Mouse (Mus musculus) E14TG2a.4 (cell line): ENCODE data around the gene Dync1i1.

Source experiments
- H3K27me3 ChIP-seq: 2 replicates; pipeline ENCODE4 v1.6.1; 2014; ENCODE audit warnings: low read length, control low read depth; ENCODE audit not compliant: insufficient read depth
- H3K36me3 ChIP-seq: 2 replicates; pipeline ENCODE4 v1.6.1; 2014; ENCODE audit warnings: low read length, control low read depth; ENCODE audit not compliant: insufficient read depth
- H3K4me1 ChIP-seq: replicated peaks from 2 replicates; pipeline ENCODE4 v1.6.1; 2014; ENCODE audit warnings: low read depth, low read length, control low read depth
- H3K4me3 ChIP-seq: replicated peaks from 2 replicates; pipeline ENCODE4 v1.5.1; 2014; ENCODE audit warnings: mild to moderate bottlenecking, low read length
- H3K9me3 ChIP-seq: 2 replicates; pipeline ENCODE4 v1.6.1; 2014; ENCODE audit warnings: low read length, control low read depth
- CTCF ChIP-seq: conservative IDR thresholded peaks from 2 replicates; pipeline ENCODE4 v1.5.1; 2014; ENCODE audit warnings: low read length
- NANOG ChIP-seq: IDR thresholded peaks from 2 replicates; pipeline ENCODE4 v1.6.1; 2014; ENCODE audit warnings: borderline replicate concordance, low read length, mixed read lengths
- POU5F1 ChIP-seq: IDR thresholded peaks from 2 replicates; pipeline ENCODE4 v1.6.1; 2014; ENCODE audit warnings: low read length, borderline replicate concordance

The Dync1i1 gene

DNA sequence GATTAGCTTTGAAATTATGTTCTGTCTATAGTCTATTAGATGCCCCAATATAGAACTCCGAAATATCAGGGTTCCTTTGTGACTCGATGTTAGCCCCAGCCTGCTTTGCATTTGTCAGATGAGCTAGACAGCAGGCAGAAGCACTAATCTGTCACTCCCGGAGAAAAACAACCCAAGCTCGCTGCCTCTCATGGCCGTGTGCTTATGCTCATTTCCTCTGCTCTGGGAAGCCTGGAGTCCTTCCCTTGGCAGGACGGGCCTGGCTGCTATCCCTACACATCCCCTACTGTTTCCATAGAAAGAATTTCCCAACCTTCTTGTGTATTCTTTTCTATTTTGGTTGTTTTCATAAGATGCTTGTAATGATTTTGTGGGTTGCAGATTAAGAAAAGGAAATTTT, 130.1 kb downstream of the Dync1i1 start:
- no peak overlapping the region for H3K4me3 ChIP-seq
- peaks cover 6% of the 10 kb centered on the region; the same call in 1 of the 2 replicates for H3K4me1 ChIP-seq
- 0 out of 2 replicates have a peak, but pooled peaks cover 3% of the 10 kb centered on the region for H3K36me3 ChIP-seq
- peaks cover 45% of the 10 kb centered on the region for H3K9me3 ChIP-seq
- TF ChIP-seq CTCF (no peak), NANOG (no peak), POU5F1 (no peak)
- H3K27me3 ChIP-seq: peaks cover 5% of the 10 kb centered on the region; the same call in 1 of the 2 replicates

DNA sequence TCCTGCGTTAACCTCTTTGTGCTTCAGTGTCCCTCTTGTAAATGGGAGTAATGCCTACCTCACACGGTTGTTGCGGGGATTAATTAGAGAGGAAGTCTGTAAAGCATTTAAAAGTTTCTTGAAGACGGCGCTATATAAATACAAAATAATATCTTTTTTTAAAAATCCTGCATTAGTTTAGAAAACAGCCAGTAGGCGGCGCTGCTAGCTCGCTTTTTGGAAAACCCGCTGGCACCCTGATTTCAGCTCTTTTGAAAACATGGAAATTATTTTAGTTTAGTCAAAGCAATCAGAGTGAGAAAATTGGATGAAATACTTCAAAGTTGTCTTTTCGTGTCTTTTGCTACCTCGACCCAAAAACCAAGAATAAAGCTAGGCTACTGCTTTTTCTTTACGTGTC, 132.9 kb downstream of the Dync1i1 start:
- TF ChIP-seq CTCF (peak; percentile 76), NANOG (no peak)
- no peaks in the 10 kb centered on the region for H3K36me3 ChIP-seq
- H3K4me3 ChIP-seq: no peak overlapping the region
- peaks cover 5% of the 10 kb centered on the region; the same call in 1 of the 2 replicates for H3K27me3 ChIP-seq
- peaks cover 6% of the 10 kb centered on the region; the same call in 1 of the 2 replicates for H3K4me1 ChIP-seq
- peaks cover 19% of the 10 kb centered on the region for H3K9me3 ChIP-seq

GRCm38 (mm10) chr6:5858901-5859598, 133.6 kb downstream of the Dync1i1 start:
- Histone ChIP-seq H3K4me3 (0 out of 2 replicates have a peak overlapping the region, but pooled peaks have one; percentile 20), H3K9me3 (peaks cover 12% of the 10 kb centered on the region), H3K36me3 (no peaks in the 10 kb centered on the region), H3K4me1 (peaks cover 6% of the 10 kb centered on the region; the same call in 1 of the 2 replicates), H3K27me3 (peaks cover 5% of the 10 kb centered on the region; the same call in 1 of the 2 replicates)
- no peak for TF ChIP-seq CTCF
- no peak for TF ChIP-seq POU5F1
- no peak for TF ChIP-seq NANOG

GRCm38 (mm10) chr6:5859630-5860029, 134.2 kb downstream of the Dync1i1 start:
- H3K4me1 ChIP-seq: peaks cover 6% of the 10 kb centered on the region; the same call in 1 of the 2 replicates
- no peaks in the 10 kb centered on the region for H3K36me3 ChIP-seq
- TF ChIP-seq NANOG: no peak
- TF ChIP-seq CTCF: no peak
- no peak for TF ChIP-seq POU5F1
- H3K9me3 ChIP-seq: peaks cover 9% of the 10 kb centered on the region
- no peak overlapping the region for H3K4me3 ChIP-seq
- peaks cover 5% of the 10 kb centered on the region; the same call in 1 of the 2 replicates for H3K27me3 ChIP-seq

DNA sequence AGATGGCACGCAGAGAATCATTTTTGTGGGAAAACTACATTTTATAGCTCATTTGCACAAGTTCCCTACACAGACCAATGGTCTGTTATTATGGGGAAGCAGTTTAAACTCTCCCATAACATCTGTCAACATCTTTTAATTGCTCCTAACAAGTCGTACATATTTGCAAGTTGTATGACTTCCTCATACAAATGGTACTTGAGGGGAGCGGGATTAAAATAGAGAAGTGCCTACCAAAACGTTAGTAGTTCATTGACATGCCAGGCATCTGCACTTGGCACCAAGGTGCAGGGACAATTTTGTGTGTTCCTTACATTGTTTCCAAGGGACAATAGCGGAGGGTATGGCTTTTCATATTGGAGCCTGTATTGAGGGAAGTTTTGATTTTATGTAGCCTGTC, 140.7 kb downstream of the Dync1i1 start:
- no peak overlapping the region for H3K4me3 ChIP-seq
- TF ChIP-seq NANOG: no peak
- no peak for TF ChIP-seq CTCF
- TF ChIP-seq POU5F1: no peak
- H3K36me3 ChIP-seq: no peaks in the 10 kb centered on the region
- no peaks in the 10 kb centered on the region for H3K4me1 ChIP-seq
- no peaks in the 10 kb centered on the region for H3K9me3 ChIP-seq
- no peaks in the 10 kb centered on the region for H3K27me3 ChIP-seq

DNA sequence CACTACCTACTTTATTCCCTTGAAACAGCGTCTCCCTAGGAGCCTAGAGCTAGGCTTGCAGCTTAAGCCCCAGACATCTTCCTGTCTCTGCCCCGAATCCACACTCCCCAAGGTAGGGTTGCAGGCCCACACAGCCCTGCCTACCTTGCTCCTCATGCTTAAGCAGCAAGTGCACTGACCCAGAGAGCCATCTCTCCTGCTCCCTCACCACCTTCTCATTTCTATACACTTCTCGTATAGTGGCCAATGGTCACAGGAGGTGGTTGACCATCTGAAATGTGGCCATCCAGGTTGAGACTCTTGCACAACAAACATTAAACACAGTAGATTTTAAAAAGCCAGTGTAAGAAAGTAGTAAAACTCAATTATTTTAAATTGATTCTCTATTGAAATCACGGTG, 141.8 kb downstream of the Dync1i1 start:
- H3K27me3 ChIP-seq: no peaks in the 10 kb centered on the region
- no peaks in the 10 kb centered on the region for H3K9me3 ChIP-seq
- TF ChIP-seq CTCF (no peak), POU5F1 (no peak), NANOG (no peak)
- no peaks in the 10 kb centered on the region for H3K4me1 ChIP-seq
- H3K4me3 ChIP-seq: no peak overlapping the region
- no peaks in the 10 kb centered on the region for H3K36me3 ChIP-seq

- TF ChIP-seq POU5F1: no peak
- no peak for TF ChIP-seq NANOG
- TF ChIP-seq CTCF: no peak
- no peak overlapping the region for H3K4me3 ChIP-seq
- H3K4me1 ChIP-seq: no peaks in the 10 kb centered on the region
- H3K9me3 ChIP-seq: no peaks in the 10 kb centered on the region
- H3K27me3 ChIP-seq: no peaks in the 10 kb centered on the region
- no peaks in the 10 kb centered on the region for H3K36me3 ChIP-seq
Observed at GRCm38 (mm10) chr6:5871060-5871459, 145.6 kb downstream of the Dync1i1 start.

GRCm38 (mm10) chr6:5871581-5872298, 146.3 kb downstream of the Dync1i1 start:
- no peak for TF ChIP-seq CTCF
- no peak for TF ChIP-seq POU5F1
- no peak for TF ChIP-seq NANOG
- no peak overlapping the region for H3K4me3 ChIP-seq
- no peaks in the 10 kb centered on the region for H3K27me3 ChIP-seq
- H3K9me3 ChIP-seq: no peaks in the 10 kb centered on the region
- H3K4me1 ChIP-seq: no peaks in the 10 kb centered on the region
- no peaks in the 10 kb centered on the region for H3K36me3 ChIP-seq
